Mouse (Mus musculus): ENCODE results near the gene Ppp1r14a. TPM values are rescaled to one million over a fixed set of nuclear protein-coding genes. Genes with fewer than 3 reads are reported as not detected.
A peak's percentile ranks its signal among the peaks of the same experiment; 100 is the strongest.

The Ppp1r14a gene
- 3.0 and 5.1 TPM in 2 replicates for polyA plus RNA-seq (2015; fragmentation: Nextera tagmentation; extraction: Ambion mirVana)

DNA sequence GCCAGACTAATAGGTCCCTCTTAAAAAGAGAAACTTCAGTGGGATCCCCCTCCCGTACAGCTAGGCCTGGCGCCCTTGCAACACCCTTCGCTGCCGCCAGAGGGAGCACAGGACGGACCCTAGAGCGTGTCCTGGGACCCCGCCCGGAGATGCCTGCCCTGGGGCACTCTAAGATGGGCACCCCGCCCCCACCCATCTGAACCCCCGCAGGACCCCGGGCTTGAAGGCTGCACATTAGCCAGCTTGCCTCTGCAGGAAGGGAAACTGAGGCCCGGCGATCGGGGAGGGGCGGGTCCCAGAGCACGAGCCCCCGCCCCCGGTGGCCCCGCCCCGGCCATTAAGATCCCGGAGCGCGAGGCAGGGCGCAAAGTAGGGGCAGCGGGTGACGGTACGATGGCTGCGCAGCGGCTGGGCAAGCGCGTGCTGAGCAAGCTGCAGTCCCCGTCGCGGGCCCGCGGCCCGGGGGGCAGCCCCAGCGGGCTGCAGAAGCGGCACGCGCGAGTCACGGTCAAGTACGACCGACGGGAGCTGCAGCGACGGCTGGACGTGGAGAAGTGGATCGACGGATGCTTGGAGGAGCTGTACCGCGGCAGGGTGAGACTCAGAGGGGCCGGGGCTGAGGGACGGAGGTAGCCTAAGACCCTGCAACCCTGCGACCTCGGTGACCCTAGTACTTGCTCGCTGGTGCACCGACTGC, at the start of gene Ppp1r14a:
Ppp1r14a (plus strand) TSS at position 367 of the 697 bp plus-strand sequence.
- H3K9ac ChIP-seq, result peak within 1 kb of the TSS; percentile 47

DNA sequence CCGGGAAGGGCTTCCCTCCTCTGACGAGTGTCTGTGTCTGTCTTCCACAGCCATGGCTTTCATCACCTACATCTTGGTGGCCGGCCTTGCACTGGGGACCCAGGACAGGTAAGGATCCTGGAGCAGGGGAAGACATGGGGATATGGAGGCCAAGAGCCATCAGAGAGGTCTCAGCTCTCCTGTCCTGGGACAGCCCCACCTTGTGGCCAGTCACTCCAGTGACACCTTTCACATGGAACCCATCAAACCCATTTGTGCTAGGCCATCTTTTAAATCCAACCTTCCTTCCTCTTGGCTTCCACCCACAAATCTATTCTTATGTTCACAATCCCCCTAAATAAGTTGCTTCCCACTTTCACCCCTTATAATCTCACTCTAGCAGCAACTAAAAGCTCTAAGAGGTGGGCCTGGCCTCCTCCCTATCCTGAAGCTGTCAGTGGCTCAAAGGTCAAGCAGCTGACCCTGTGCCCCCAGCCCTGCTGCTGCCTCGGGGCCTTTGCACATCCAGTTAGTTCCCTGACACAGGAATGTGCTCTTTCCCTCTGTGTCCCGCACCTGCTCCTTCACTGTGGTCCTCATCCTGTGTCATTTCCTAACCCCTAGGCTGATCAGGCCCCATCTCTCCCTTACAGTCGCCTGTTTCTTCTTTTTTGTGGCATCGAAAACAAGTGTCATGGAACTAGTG, 44.2 kb upstream of the Ppp1r14a start:
- no peak overlapping the region for H3K27ac ChIP-seq (replicated peaks)
- no peaks in the 10 kb centered on the region for H3K9me3 ChIP-seq
- WGBS, result 89% methylated on average over 7 of the region's 7 CpGs
- no peak overlapping the region for H3K4me2 ChIP-seq
- 0 out of 2 replicates have a peak, but pooled peaks cover 6% of the 10 kb centered on the region for H3K4me1 ChIP-seq (replicated peaks)
- ATAC-seq (ENCODE audit: low FRiP score, low read depth), result no peak
- no peak overlapping the region for H3K4me3 ChIP-seq
- H3K36me3 ChIP-seq, result 0 out of 2 replicates have a peak, but pooled peaks cover 4% of the 10 kb centered on the region
- H3K9ac ChIP-seq, result no peak overlapping the region
- peaks cover 21% of the 10 kb centered on the region for H3K27me3 ChIP-seq

More for the DNA sequence above, at the start of gene Ppp1r14a:
- Histone ChIP-seq H3K4me2 (peak within 1 kb of the TSS; percentile 95), H3K9me3 (no peaks in the 10 kb centered on the region), H3K27me3 (0 out of 2 replicates have a peak, but pooled peaks cover 7% of the 10 kb centered on the region), H3K4me3 (peak within 1 kb of the TSS; percentile 50), H3K36me3 (no peaks in the 10 kb centered on the region), H3K27ac (replicated peaks) (no peak within 1 kb of the TSS), H3K4me1 (replicated peaks) (peaks cover 24% of the 10 kb centered on the region)
- no peak for ATAC-seq (ENCODE audit: low FRiP score, low read depth)
- WGBS, result under 1% methylated on average over 58 of the region's 59 CpGs

GRCm38 (mm10) chr7:29246015-29246414, 43.1 kb upstream of the Ppp1r14a start:
- Histone ChIP-seq H3K4me3 (no peak overlapping the region), H3K4me2 (no peak overlapping the region), H3K9me3 (no peaks in the 10 kb centered on the region), H3K4me1 (replicated peaks) (0 out of 2 replicates have a peak, but pooled peaks cover 6% of the 10 kb centered on the region), H3K27ac (replicated peaks) (no peak overlapping the region), H3K36me3 (0 out of 2 replicates have a peak, but pooled peaks cover 4% of the 10 kb centered on the region), H3K27me3 (peaks cover 21% of the 10 kb centered on the region), H3K9ac (no peak overlapping the region)
- ATAC-seq (ENCODE audit: low FRiP score, low read depth), result no peak
- WGBS, result 88% methylated on average over 5 of the region's 5 CpGs

DNA sequence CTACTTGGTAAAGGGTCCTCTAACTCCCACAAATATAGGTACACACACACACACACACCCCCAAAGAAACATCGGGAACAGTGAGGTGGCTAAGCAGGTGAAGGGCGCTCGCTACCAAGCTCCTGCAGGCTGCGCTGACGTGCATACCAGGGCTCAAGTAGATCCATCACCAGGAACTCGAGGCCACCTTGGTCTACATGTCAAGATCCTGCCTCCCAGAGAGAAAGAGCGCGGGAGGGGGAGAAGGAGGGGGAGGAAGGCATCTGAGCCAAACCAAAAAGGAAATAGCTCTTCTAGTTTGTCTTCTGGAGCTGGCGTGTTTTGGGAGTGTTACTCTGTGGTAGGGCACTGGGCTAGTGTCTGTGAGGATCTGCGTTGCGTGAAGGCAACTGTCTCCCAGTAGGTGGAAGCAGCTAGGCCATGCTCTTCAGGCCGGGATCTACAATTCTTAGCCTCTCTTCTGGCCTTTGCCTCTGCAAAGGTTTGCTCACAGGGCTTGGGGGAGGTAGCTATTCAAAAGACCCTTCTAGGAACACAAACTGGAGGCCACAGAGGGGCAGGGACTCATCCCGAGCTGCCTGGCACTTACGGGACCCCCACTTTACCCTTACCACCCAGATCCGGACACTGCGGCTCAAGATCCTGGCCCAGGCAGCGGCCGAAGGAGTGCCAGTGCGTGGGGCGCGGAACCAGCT, 42.3 kb upstream of the Ppp1r14a start:
- H3K27me3 ChIP-seq, result peaks cover 21% of the 10 kb centered on the region
- no peak overlapping the region for H3K4me3 ChIP-seq
- H3K9me3 ChIP-seq, result no peaks in the 10 kb centered on the region
- H3K36me3 ChIP-seq, result 0 out of 2 replicates have a peak, but pooled peaks cover 4% of the 10 kb centered on the region
- H3K9ac ChIP-seq, result no peak overlapping the region
- H3K4me2 ChIP-seq, result no peak overlapping the region
- H3K4me1 ChIP-seq (replicated peaks), result 0 out of 2 replicates have a peak, but pooled peaks cover 6% of the 10 kb centered on the region
- no peak for ATAC-seq (ENCODE audit: low FRiP score, low read depth)
- 88% methylated on average over 21 of the region's 21 CpGs for WGBS
- H3K27ac ChIP-seq (replicated peaks), result no peak overlapping the region

GRCm38 (mm10) chr7:29247314-29247700, 41.8 kb upstream of the Ppp1r14a start:
- peak overlapping the region; percentile 7; the same call in 1 of the 2 replicates for H3K4me3 ChIP-seq
- H3K27me3 ChIP-seq, result peaks cover 21% of the 10 kb centered on the region
- 0 out of 2 replicates have a peak, but pooled peaks cover 6% of the 10 kb centered on the region for H3K4me1 ChIP-seq (replicated peaks)
- H3K27ac ChIP-seq (replicated peaks), result no peak overlapping the region
- 0 out of 2 replicates have a peak, but pooled peaks cover 4% of the 10 kb centered on the region for H3K36me3 ChIP-seq
- WGBS, result 27% methylated on average over 16 of the region's 16 CpGs
- no peak for ATAC-seq (ENCODE audit: low FRiP score, low read depth)
- H3K9ac ChIP-seq, result no peak overlapping the region
- H3K4me2 ChIP-seq, result peak overlapping the region; percentile 41
- H3K9me3 ChIP-seq, result no peaks in the 10 kb centered on the region

- Histone ChIP-seq H3K9ac (no peak overlapping the region), H3K4me2 (peak overlapping the region; percentile 41), H3K27ac (replicated peaks) (no peak overlapping the region), H3K36me3 (0 out of 2 replicates have a peak, but pooled peaks cover 4% of the 10 kb centered on the region), H3K9me3 (no peaks in the 10 kb centered on the region), H3K4me1 (replicated peaks) (0 out of 2 replicates have a peak, but pooled peaks cover 6% of the 10 kb centered on the region), H3K4me3 (peak overlapping the region; percentile 7; the same call in 1 of the 2 replicates), H3K27me3 (peaks cover 21% of the 10 kb centered on the region)
- 0 out of 2 replicates have a peak, but pooled peaks have one; percentile 20 for ATAC-seq (ENCODE audit: low FRiP score, low read depth)
- WGBS, result 20% methylated on average over 19 of the region's 19 CpGs
These were observed 41.4 kb upstream of the Ppp1r14a start for GRCm38 (mm10) chr7:29247706-29248105.

- Histone ChIP-seq H3K4me3 (peak within 1 kb of the TSS; percentile 7; the same call in 1 of the 2 replicates), H3K27ac (replicated peaks) (no peak within 1 kb of the TSS), H3K4me2 (peak within 1 kb of the TSS; percentile 41), H3K27me3 (peaks cover 21% of the 10 kb centered on the region), H3K9ac (no peak within 1 kb of the TSS), H3K36me3 (0 out of 2 replicates have a peak, but pooled peaks cover 4% of the 10 kb centered on the region), H3K4me1 (replicated peaks) (0 out of 2 replicates have a peak, but pooled peaks cover 6% of the 10 kb centered on the region), H3K9me3 (no peaks in the 10 kb centered on the region)
- WGBS, result 15% methylated on average over 20 of the region's 20 CpGs
- no peak for ATAC-seq (ENCODE audit: low FRiP score, low read depth)
These were observed 40.8 kb upstream of the Ppp1r14a start, which contains the start of gene 2200002D01Rik for GRCm38 (mm10) chr7:29248261-29248841. 2200002D01Rik (minus strand) TSS chr7:29248466.

GRCm38 (mm10) chr7:29251166-29251565, 37.9 kb upstream of the Ppp1r14a start:
- Histone ChIP-seq H3K9me3 (no peaks in the 10 kb centered on the region), H3K27me3 (peaks cover 21% of the 10 kb centered on the region), H3K4me1 (replicated peaks) (0 out of 2 replicates have a peak, but pooled peaks cover 6% of the 10 kb centered on the region), H3K4me2 (no peak overlapping the region), H3K27ac (replicated peaks) (no peak overlapping the region), H3K4me3 (no peak overlapping the region), H3K36me3 (0 out of 2 replicates have a peak, but pooled peaks cover 7% of the 10 kb centered on the region), H3K9ac (no peak overlapping the region)
- ATAC-seq (ENCODE audit: low FRiP score, low read depth), result no peak
- 89% methylated on average over 3 of the region's 3 CpGs for WGBS

DNA sequence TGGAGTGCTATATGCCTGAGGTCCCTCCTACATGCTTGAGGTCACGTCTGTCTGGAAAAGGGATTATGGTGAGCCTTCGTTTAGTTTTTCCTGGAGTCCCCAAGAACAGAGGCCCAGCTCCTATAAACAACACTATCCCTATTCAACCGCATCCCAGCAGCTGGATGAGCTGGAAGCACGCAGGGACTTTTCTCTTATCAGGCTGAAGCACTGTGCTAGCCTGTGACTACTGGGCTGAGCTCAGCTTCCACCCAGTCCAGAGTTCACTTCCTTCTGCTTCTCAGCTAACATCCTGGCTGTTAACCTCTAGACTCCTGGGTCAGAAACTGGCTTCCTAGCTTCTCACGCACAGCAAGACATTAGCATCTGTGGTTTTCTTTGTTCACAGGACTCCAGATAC, 35.3 kb upstream of the Ppp1r14a start:
- Histone ChIP-seq H3K36me3 (0 out of 2 replicates have a peak, but pooled peaks cover 7% of the 10 kb centered on the region), H3K9ac (no peak overlapping the region), H3K4me3 (no peak overlapping the region), H3K4me2 (no peak overlapping the region), H3K9me3 (no peaks in the 10 kb centered on the region), H3K4me1 (replicated peaks) (no peaks in the 10 kb centered on the region), H3K27me3 (peaks cover 4% of the 10 kb centered on the region; the same call in 1 of the 2 replicates), H3K27ac (replicated peaks) (no peak overlapping the region)
- WGBS, result 65% methylated on average over 5 of the region's 5 CpGs
- ATAC-seq (ENCODE audit: low FRiP score, low read depth), result no peak

DNA sequence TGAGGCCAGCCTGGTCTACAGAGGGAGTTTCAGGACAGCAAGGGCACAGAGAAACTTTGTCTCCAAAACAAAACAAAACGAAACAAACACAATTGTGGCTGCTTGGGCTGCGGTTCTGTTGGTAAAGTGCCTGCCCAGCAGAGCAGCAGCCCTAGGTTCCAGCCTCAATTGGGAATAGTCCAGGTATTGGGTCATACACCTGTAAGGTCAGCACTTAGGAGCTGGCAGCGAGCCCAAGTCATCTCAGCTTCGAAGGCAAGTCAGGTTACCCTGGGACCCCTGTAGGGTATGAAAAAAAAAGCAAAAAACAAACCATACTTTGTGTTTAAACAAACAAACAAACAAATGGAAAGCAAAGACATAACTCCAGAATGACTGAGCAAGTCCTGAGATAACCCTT, 33.2 kb upstream of the Ppp1r14a start:
- H3K4me2 ChIP-seq, result no peak overlapping the region

DNA sequence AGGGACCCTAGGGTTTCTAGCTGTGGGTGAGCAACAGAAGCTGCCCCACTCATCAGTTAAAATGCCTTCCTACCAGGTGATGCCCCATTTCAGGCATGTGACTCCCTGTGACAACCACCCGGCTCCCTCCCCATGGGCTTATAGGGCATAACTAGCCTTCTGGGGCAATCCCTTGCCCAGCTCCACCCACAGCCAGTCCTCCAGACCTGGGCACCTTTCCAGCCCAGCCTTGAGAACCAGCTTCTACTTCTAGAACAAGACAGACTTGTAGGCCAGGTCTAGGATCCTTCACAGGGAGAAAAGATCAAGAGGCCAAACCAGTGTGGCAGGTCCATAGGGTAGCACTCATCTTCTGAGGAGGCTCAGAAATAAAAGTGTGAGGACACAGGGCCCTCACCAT, 31.7 kb upstream of the Ppp1r14a start:
- 79% methylated on average over 1 of the region's 1 CpGs for WGBS
- Histone ChIP-seq H3K4me2 (no peak overlapping the region), H3K27me3 (no peaks in the 10 kb centered on the region), H3K4me3 (no peak overlapping the region), H3K9me3 (no peaks in the 10 kb centered on the region), H3K27ac (replicated peaks) (no peak overlapping the region), H3K36me3 (0 out of 2 replicates have a peak, but pooled peaks cover 7% of the 10 kb centered on the region), H3K9ac (no peak overlapping the region), H3K4me1 (replicated peaks) (no peaks in the 10 kb centered on the region)
- no peak for ATAC-seq (ENCODE audit: low FRiP score, low read depth)

More for the DNA sequence above, 33.2 kb upstream of the Ppp1r14a start:
- no peak overlapping the region for H3K9ac ChIP-seq
- no peaks in the 10 kb centered on the region for H3K9me3 ChIP-seq
- no peak for ATAC-seq (ENCODE audit: low FRiP score, low read depth)
- H3K4me3 ChIP-seq, result no peak overlapping the region
- H3K4me1 ChIP-seq (replicated peaks), result no peaks in the 10 kb centered on the region
- 0 out of 2 replicates have a peak, but pooled peaks cover 7% of the 10 kb centered on the region for H3K36me3 ChIP-seq
- H3K27me3 ChIP-seq, result no peaks in the 10 kb centered on the region
- H3K27ac ChIP-seq (replicated peaks), result no peak overlapping the region
- 81% methylated on average over 4 of the region's 4 CpGs for WGBS

All from hindbrain, embryonic 15.5 days (tissue).